Mouse (Mus musculus) liver, adult 2 months (tissue): ENCODE measurements around the gene Ptdss2. TPM values are rescaled to one million over a fixed set of nuclear protein-coding genes. Genes with fewer than 3 reads are reported as not detected.

Experiments used
- DNase-seq: peaks from one replicate; pipeline ENCODE4 v3.0.0-alpha.2; 2011; ENCODE audit warnings: low read depth, low spot score; ENCODE audit errors: extremely low read depth
- H3K27ac ChIP-seq: fragments of 200-500 bp; replicated peaks from 2 replicates; pipeline ENCODE4 v1.5.1; 2012; ENCODE audit warnings: low read depth, mild to moderate bottlenecking, control low read depth, inconsistent platforms, low read length; ENCODE audit not compliant: insufficient read depth
- H3K27me3 ChIP-seq: fragments of 200-500 bp; 2 replicates; pipeline ENCODE4 v1.6.1; 2012; ENCODE audit warnings: mild to moderate bottlenecking, moderate library complexity, low read length, inconsistent platforms; ENCODE audit not compliant: control insufficient read depth, insufficient read depth
- H3K36me3 ChIP-seq: fragments of 200-500 bp; 2 replicates; pipeline ENCODE4 v1.6.1; 2012; ENCODE audit warnings: low read length, inconsistent platforms; ENCODE audit not compliant: control insufficient read depth, insufficient read depth
- H3K4me1 ChIP-seq: fragments of 200-500 bp; 2 replicates; pipeline ENCODE4 v1.6.1; 2011; ENCODE audit warnings: low read length; ENCODE audit not compliant: control insufficient read depth, insufficient read depth
- H3K4me3 ChIP-seq: fragments of 200-500 bp; 2 replicates; pipeline ENCODE4 v1.5.1; 2011; ENCODE audit warnings: low read depth, mild to moderate bottlenecking, control low read depth, low read length, moderate library complexity; ENCODE audit not compliant: insufficient read depth
- H3K79me2 ChIP-seq: fragments of 200-500 bp; 2 replicates; pipeline ENCODE4 v1.6.1; 2012; ENCODE audit warnings: inconsistent platforms, mild to moderate bottlenecking, low read length, moderate library complexity; ENCODE audit not compliant: control insufficient read depth, insufficient read depth
- H3K9ac ChIP-seq: fragments of 200-500 bp; 2 replicates; pipeline ENCODE4 v1.6.1; 2012; ENCODE audit warnings: low read depth, mild to moderate bottlenecking, control low read depth, inconsistent platforms, low read length
- CTCF ChIP-seq: fragments of 200-500 bp; IDR thresholded peaks from 2 replicates; pipeline ENCODE4 v1.5.1; 2011; ENCODE audit warnings: low read depth, low read length, control low read depth
- POLR2A ChIP-seq: fragments of 200-500 bp; IDR thresholded peaks from 2 replicates; pipeline ENCODE4 v1.6.1; 2011; ENCODE audit warnings: low read length, control low read depth; ENCODE audit not compliant: insufficient read depth; ENCODE audit errors: extremely low read depth
- WGBS: fragments of 180-500 bp; shearing (Covaris S2); methylation state at CpG from one replicate; pipeline ENCODE4 v1.1.7; 2018; 5-methylcytosine and 5-hydroxymethylcytosine counted together
- polyA plus RNA-seq: library from polyadenylated mRNA; depleted of rRNA; stranded (reverse); fragments of >200 nt; gene quantifications from 2 replicates; pipeline ENCODE4 v1.2.3, GENCODE M21; 2012
- total RNA-seq: library from RNA; depleted of rRNA; stranded (reverse); fragments of >200 nt; gene quantifications from 2 replicates; pipeline ENCODE4 v1.2.3, GENCODE M21; 2014

Gene Ptdss2
- total and polyA plus RNA-seq, 2 experiments = 5.2 to 13.5 TPM

GRCm38 (mm10) chr7:141173323-141173850 lies 51.2 kb downstream of the Ptdss2 start:
- no peaks in the 10 kb centered on the region; the same call in 1 of the 2 replicates for H3K79me2 ChIP-seq
- no peaks in the 10 kb centered on the region for H3K27me3 ChIP-seq
- TF ChIP-seq CTCF = no peak
- TF ChIP-seq POLR2A = no peak
- DNase-seq = no peak
- H3K4me3 ChIP-seq = no peak overlapping the region
- WGBS = 69% methylated on average over 5 of the region's 5 CpGs
- peak overlapping the region; percentile 90 for H3K27ac ChIP-seq
- H3K4me1 ChIP-seq = peaks cover 17% of the 10 kb centered on the region; the same call in 1 of the 2 replicates
- H3K36me3 ChIP-seq = no peaks in the 10 kb centered on the region
- H3K9ac ChIP-seq = no peak overlapping the region; the same call in 1 of the 2 replicates

GRCm38 (mm10) chr7:141175068-141175467 lies 52.9 kb downstream of the Ptdss2 start:
- H3K27ac ChIP-seq = no peak overlapping the region
- no peaks in the 10 kb centered on the region for H3K27me3 ChIP-seq
- H3K79me2 ChIP-seq = no peaks in the 10 kb centered on the region; the same call in 1 of the 2 replicates
- DNase-seq = no peak
- no peak overlapping the region for H3K4me3 ChIP-seq
- H3K9ac ChIP-seq = no peak overlapping the region
- no peaks in the 10 kb centered on the region for H3K36me3 ChIP-seq
- peaks cover 9% of the 10 kb centered on the region; the same call in 1 of the 2 replicates for H3K4me1 ChIP-seq
- WGBS = 89% methylated on average over 4 of the region's 4 CpGs
- TF ChIP-seq POLR2A (no peak), CTCF (no peak)

GRCm38 (mm10) chr7:141176173-141176572 lies 54.0 kb downstream of the Ptdss2 start:
- no peaks in the 10 kb centered on the region for H3K27me3 ChIP-seq
- H3K36me3 ChIP-seq = no peaks in the 10 kb centered on the region
- no peak overlapping the region for H3K9ac ChIP-seq
- H3K4me1 ChIP-seq = peaks cover 7% of the 10 kb centered on the region; the same call in 1 of the 2 replicates
- DNase-seq = peak; percentile 73
- H3K27ac ChIP-seq = no peak overlapping the region
- H3K79me2 ChIP-seq = no peaks in the 10 kb centered on the region; the same call in 1 of the 2 replicates
- WGBS = 3% methylated on average over 8 of the region's 8 CpGs
- TF ChIP-seq POLR2A (no peak), CTCF (peak; percentile 97)
- no peak overlapping the region for H3K4me3 ChIP-seq

- Histone ChIP-seq H3K27ac (no peak overlapping the region), H3K4me1 (peaks cover 5% of the 10 kb centered on the region; the same call in 1 of the 2 replicates), H3K9ac (no peak overlapping the region), H3K36me3 (peaks cover 10% of the 10 kb centered on the region), H3K4me3 (no peak overlapping the region), H3K79me2 (no peaks in the 10 kb centered on the region), H3K27me3 (no peaks in the 10 kb centered on the region)
- 73% methylated on average over 3 of the region's 3 CpGs for WGBS
- TF ChIP-seq CTCF (no peak), POLR2A (no peak)
- DNase-seq = no peak
Observed at GRCm38 (mm10) chr7:141188194-141188593, 66.0 kb downstream of the Ptdss2 start.

GRCm38 (mm10) chr7:141188733-141189132 lies 66.6 kb downstream of the Ptdss2 start:
- Histone ChIP-seq H3K27ac (no peak overlapping the region), H3K36me3 (peaks cover 10% of the 10 kb centered on the region), H3K4me3 (no peak overlapping the region), H3K27me3 (no peaks in the 10 kb centered on the region), H3K9ac (no peak overlapping the region), H3K4me1 (peaks cover 5% of the 10 kb centered on the region; the same call in 1 of the 2 replicates), H3K79me2 (no peaks in the 10 kb centered on the region)
- WGBS = 94% methylated on average over 3 of the region's 3 CpGs
- no peak for DNase-seq
- TF ChIP-seq CTCF = no peak
- TF ChIP-seq POLR2A = no peak

GRCm38 (mm10) chr7:141190220-141190619 lies 68.0 kb downstream of the Ptdss2 start:
- Histone ChIP-seq H3K4me3 (no peak overlapping the region), H3K4me1 (peaks cover 9% of the 10 kb centered on the region; the same call in 1 of the 2 replicates), H3K36me3 (peaks cover 10% of the 10 kb centered on the region), H3K27me3 (no peaks in the 10 kb centered on the region), H3K27ac (no peak overlapping the region), H3K9ac (no peak overlapping the region), H3K79me2 (no peaks in the 10 kb centered on the region)
- WGBS = 91% methylated on average over 3 of the region's 3 CpGs
- DNase-seq = no peak
- no peak for TF ChIP-seq CTCF
- no peak for TF ChIP-seq POLR2A
